Mouse (Mus musculus) forebrain, embryonic 10.5 days (tissue): ENCODE results near the gene Eif2b2. TPM values are rescaled to one million over a fixed set of nuclear protein-coding genes. Genes with fewer than 3 reads are reported as not detected.

Experiments
- DNase-seq: peaks from one replicate; pipeline ENCODE4 v3.0.0-alpha.2; 2017; ENCODE audit warnings: low spot score; ENCODE audit errors: extremely low spot score
- H3K27ac ChIP-seq: fragments of 300-500 bp; sonication (generic); 2 replicates; pipeline ENCODE4 v1.5.1; 2016; ENCODE audit warnings: mild to moderate bottlenecking
- H3K27me3 ChIP-seq: fragments of 300-500 bp; sonication (generic); 2 replicates; pipeline ENCODE4 v1.6.1; 2016; ENCODE audit warnings: mild to moderate bottlenecking; ENCODE audit not compliant: poor library complexity, severe bottlenecking
- H3K36me3 ChIP-seq: fragments of 300-500 bp; sonication (generic); replicated peaks from 2 replicates; pipeline ENCODE4 v1.6.1; 2016; ENCODE audit warnings: mild to moderate bottlenecking, moderate library complexity
- H3K4me1 ChIP-seq: fragments of 300-500 bp; sonication (generic); 2 replicates; pipeline ENCODE4 v1.6.1; 2016
- H3K4me3 ChIP-seq: fragments of 300-500 bp; sonication (generic); 2 replicates; pipeline ENCODE4 v1.5.1; 2016; ENCODE audit warnings: mild to moderate bottlenecking, moderate library complexity
- H3K9me3 ChIP-seq: fragments of 300-500 bp; sonication (generic); 2 replicates; pipeline ENCODE4 v1.6.1; 2016; ENCODE audit warnings: mild to moderate bottlenecking, moderate library complexity
- WGBS: fragments of 180-500 bp; shearing (Covaris S2); methylation state at CpG from one replicate; pipeline ENCODE4 v1.1.7; 2016; 5-methylcytosine and 5-hydroxymethylcytosine counted together
- polyA plus RNA-seq: library from polyadenylated mRNA; unstranded; fragments of >200 nt; fragmentation: Nextera tagmentation; extraction: Ambion mirVana; gene quantifications from 2 replicates; pipeline ENCODE4 v1.2.1, GENCODE M21; 2016

The Eif2b2 gene
- 123 and 129 TPM in 2 replicates for polyA plus RNA-seq

DNA sequence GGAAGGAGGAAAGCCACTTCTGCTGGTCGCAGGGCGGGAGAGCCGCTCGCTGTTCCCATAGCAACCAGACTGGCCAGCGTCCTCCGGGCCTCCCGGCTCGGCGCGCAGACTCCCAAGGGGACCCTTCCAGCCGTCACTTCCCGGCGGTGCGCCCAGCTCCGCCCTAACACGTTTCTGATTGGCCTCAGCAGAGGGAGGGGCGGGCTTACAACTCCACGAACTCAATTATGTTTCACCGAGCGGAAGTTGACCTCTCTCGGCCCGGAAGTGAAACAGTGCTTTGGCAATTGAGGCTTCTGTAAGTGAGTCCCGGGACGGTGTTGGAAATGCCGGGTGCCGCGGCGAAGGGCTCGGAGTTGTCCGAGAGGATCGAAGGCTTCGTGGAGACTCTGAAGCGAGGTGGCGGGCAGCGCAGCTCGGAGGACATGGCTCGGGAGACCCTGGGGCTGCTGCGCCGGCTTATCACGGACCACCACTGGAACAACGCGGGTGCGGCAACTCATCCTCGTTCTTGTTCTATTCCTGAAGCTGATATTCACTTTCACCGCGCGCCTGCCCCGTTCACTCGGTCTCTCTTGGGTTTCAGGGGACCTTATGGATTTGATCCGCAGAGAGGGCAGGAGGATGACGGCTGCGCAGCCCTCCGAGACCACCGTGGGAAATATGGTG is at the start of gene Eif2b2:
TSS of gene Eif2b2 (plus strand) at position 246 of the 669 bp plus-strand sequence.
- no peaks in the 10 kb centered on the region for H3K9me3 ChIP-seq
- under 1% methylated on average over 54 of the region's 54 CpGs for WGBS

DNA sequence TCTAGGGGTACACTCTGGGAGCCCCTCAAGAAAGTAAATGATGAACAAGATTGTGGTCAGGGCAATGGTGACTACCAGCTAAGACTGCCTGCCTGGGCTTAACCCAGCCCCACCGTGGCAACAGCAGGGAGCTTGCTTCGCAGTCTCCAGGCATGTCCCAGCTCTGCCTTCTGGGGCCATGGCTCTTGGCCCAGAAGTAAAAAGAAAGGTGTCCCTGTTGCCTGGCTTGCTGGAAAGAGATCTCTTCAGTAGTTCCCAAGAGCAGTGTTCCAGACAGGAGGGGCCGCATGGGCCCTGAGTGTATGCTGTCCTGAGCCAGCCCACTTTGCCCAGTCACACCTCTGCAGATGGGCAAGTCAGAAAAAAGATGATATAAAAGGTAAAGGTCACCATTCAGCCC is 49.4 kb upstream of the Eif2b2 start:
- DNase-seq: no peak
- no peaks in the 10 kb centered on the region for H3K36me3 ChIP-seq
- WGBS: 47% methylated on average over 3 of the region's 3 CpGs
- peak overlapping the region; percentile 38; the same call in 1 of the 2 replicates for H3K4me3 ChIP-seq
- no peak overlapping the region for H3K27ac ChIP-seq
- H3K27me3 ChIP-seq: peaks cover 30% of the 10 kb centered on the region
- no peaks in the 10 kb centered on the region for H3K9me3 ChIP-seq
- peaks cover 17% of the 10 kb centered on the region for H3K4me1 ChIP-seq

More for the DNA sequence above, at the start of gene Eif2b2:
- peak; percentile 99 for DNase-seq
- H3K4me1 ChIP-seq: peaks cover 27% of the 10 kb centered on the region
- H3K4me3 ChIP-seq: peak within 1 kb of the TSS; percentile 87
- H3K36me3 ChIP-seq: peaks cover 37% of the 10 kb centered on the region
- H3K27ac ChIP-seq: peak within 1 kb of the TSS; percentile 85
- no peaks in the 10 kb centered on the region for H3K27me3 ChIP-seq

DNA sequence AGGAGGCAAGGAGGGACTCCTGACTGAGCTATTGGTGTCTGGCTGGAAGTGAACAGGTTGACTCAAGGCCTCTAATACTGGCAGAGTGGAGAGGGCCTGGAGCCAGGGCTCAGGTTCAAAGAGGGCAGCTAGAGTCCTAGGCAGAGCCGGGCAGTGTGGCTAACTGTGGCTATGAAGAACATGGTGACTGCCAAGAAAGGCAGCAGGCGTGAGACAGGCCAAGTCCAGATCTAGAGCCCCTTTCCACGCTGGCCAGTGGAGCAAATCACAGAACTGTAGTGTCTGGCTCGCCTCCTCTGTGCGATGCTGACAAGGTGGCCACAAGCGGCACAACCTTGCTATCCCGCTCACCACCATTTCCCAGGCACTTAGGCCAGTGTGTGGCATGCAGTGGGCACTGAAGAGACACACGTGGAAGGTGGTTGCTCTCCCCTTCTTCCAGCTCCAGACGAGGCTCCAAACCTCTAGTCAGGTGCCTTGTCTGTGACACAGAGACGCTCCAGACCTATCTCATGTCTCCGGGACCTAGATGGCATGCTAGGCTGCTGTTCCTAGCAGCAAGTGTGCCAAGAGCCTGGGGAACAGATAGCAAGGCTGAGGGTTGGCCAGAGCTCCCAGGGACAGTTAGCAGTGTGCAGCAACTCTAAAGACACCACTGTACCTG is 48.9 kb upstream of the Eif2b2 start:
- peaks cover 35% of the 10 kb centered on the region for H3K27me3 ChIP-seq
- H3K4me1 ChIP-seq: peaks cover 23% of the 10 kb centered on the region
- no peak overlapping the region for H3K27ac ChIP-seq
- WGBS: 85% methylated on average over 11 of the region's 11 CpGs
- no peak overlapping the region for H3K4me3 ChIP-seq
- DNase-seq: no peak
- no peaks in the 10 kb centered on the region for H3K9me3 ChIP-seq
- H3K36me3 ChIP-seq: no peaks in the 10 kb centered on the region

DNA sequence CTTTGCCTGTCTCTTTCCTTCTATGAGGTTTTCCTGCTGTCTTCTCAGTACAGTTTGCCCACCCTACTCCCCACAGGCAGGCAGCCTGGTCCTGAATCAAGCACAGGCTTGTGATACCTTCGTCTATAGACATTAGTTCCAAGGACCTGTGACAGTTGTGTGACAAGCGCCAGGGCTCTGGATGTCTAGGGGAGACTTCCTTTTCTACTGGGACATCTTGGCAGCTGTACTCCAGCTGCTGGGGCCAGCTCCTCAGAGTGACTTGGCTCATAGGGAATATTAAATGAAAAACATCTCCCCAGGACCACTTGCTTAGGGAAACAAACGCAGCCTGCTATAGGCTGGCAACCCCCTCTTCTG is 48.4 kb upstream of the Eif2b2 start:
- peaks cover 40% of the 10 kb centered on the region for H3K27me3 ChIP-seq
- H3K4me1 ChIP-seq: peaks cover 28% of the 10 kb centered on the region
- H3K36me3 ChIP-seq: no peaks in the 10 kb centered on the region
- no peak for DNase-seq
- 86% methylated on average over 3 of the region's 3 CpGs for WGBS
- no peak overlapping the region for H3K27ac ChIP-seq
- no peak overlapping the region for H3K4me3 ChIP-seq
- H3K9me3 ChIP-seq: no peaks in the 10 kb centered on the region

DNA sequence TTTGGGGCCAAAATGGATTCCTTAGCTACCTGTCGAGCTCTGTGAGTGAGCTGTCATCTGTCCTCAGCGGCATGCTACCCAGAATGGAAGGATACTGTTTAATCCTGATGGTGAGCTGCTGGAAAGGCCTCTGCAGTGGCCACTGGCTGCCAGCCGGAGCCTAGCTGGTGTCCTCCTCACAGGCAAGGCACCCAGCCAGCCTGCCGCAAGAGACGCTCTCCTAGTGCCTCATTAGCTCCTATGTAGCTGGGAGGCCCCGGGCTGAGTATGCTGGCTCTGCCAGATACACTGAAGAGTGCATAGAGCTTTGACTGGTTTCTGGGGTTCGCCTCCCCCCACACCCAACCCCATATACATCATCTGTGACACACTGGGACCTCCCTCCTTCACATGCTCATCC is 45.3 kb upstream of the Eif2b2 start:
- Histone ChIP-seq H3K4me1 (peaks cover 53% of the 10 kb centered on the region), H3K36me3 (no peaks in the 10 kb centered on the region), H3K9me3 (no peaks in the 10 kb centered on the region), H3K27ac (no peak overlapping the region), H3K4me3 (no peak overlapping the region), H3K27me3 (peaks cover 66% of the 10 kb centered on the region)
- WGBS: 82% methylated on average over 7 of the region's 7 CpGs
- no peak for DNase-seq

DNA sequence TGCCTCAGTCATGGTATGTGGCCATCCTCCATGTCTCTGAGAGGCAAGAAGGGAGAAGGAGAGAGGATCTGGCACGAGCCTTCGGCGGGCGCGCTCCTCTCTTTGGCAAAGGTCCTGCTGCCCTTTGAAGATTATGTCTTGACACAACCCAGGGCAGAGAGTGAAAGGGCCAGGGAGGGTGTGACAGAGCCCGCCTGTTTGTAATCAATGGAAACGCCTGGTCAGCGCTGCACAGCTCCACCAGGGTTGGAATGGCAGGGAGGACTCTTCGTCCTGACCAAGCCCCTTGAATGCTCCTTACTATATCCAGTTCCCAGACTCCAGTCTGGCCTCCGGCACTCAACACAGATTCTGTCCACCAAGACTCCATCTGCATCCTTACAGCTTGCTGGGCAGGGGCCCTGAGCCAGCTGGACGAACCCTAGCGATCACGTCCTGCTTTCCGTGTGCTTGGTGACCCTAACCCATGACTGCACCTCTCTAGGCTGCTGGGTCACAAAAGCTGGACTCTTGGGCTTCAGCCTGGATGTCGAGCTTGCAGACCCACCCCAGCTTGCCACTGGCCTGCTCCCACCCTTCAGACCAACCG is 44.1 kb upstream of the Eif2b2 start:
- H3K4me3 ChIP-seq: peak overlapping the region; percentile 49; the same call in 1 of the 2 replicates
- peak overlapping the region; percentile 63 for H3K27ac ChIP-seq
- no peaks in the 10 kb centered on the region for H3K36me3 ChIP-seq
- peaks cover 43% of the 10 kb centered on the region for H3K4me1 ChIP-seq
- H3K27me3 ChIP-seq: peaks cover 74% of the 10 kb centered on the region
- DNase-seq: no peak
- WGBS: 44% methylated on average over 16 of the region's 16 CpGs
- H3K9me3 ChIP-seq: no peaks in the 10 kb centered on the region

DNA sequence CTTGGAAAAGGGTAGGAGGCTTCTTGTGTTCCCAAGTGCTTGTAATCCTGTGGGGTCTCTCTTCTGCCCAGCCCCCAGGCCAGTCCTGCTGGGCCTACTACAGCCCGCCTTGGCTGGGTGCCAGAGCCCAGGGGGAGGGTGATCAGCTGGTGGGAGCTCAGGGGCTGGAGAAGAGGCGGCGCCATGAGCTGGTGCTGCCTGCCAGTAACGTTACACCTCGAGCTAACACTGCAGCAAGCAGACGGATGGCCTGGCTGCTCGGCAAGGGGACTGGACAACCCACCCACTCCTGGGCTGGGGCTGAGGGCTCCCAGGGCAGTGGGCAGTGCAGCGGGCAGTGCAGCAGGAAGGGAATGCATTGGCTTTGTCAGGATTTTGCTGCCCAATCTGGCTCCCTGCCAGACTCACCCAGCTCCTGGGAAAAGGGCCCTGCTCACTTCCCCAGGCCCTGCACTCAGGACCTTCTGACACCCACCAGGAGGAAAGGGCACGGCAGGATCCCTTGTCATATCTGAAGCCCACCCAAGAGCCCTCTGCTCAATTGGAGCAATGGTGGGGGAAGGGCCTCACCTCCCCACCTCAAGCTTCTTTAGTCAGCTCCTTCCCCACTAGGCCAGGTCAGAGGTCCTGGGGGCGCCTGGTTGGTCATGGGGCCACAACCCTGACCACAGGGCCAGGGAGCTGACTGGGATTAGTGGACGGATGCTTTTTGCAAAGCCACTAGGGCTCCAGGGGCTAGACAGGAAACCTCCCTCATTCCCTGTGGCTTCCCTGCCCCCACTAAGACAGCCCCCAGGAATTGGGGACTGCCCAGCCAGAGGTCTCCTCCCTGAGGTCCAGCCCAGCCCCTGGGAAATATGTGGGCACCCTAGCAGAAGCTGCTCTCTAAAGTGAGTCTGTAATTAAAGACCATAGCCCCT is 43.1 kb upstream of the Eif2b2 start:
- Histone ChIP-seq H3K4me3 (peak overlapping the region; percentile 49), H3K36me3 (no peaks in the 10 kb centered on the region), H3K27ac (peak overlapping the region; percentile 63), H3K9me3 (no peaks in the 10 kb centered on the region), H3K4me1 (peaks cover 43% of the 10 kb centered on the region), H3K27me3 (peaks cover 74% of the 10 kb centered on the region)
- WGBS: 11% methylated on average over 11 of the region's 11 CpGs
- DNase-seq: peak; percentile 35

DNA sequence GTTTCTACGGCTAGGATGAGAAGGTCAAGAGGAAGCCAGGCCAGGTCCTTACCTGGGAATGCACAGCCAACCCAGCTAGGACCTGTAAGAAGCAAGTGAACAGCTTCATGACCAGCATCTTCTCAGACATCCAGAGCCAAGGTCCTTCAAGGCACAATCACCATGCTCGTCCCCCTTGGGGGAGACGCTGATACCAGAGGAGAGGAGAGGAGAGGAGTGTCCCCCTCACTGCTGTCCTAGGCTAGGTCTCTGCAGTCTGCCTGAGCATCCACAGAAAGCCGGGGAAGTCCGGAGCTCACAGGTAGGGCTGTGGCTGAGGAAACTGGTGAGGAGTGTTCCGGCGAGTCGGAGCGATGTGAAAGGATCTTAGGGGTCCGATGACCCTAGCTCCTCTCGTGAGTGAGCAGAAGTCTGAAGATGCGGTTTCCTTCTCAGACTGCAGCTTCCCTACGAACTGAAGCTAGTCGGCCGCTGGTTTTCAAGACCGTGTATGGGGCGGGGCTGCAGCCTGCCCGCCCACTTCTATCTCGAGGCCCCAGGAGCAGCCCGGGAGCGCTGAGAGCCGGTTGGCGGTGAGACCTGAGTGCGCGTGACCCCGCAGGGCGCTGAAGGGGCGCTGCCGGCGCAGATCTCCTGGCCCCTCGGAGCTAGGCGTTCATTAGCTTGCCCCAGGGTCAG is 42.3 kb upstream of the Eif2b2 start:
- peaks cover 82% of the 10 kb centered on the region for H3K27me3 ChIP-seq
- peaks cover 50% of the 10 kb centered on the region for H3K4me1 ChIP-seq
- peak; percentile 37 for DNase-seq
- WGBS: 3% methylated on average over 32 of the region's 32 CpGs
- no peaks in the 10 kb centered on the region for H3K9me3 ChIP-seq
- peak overlapping the region; percentile 60 for H3K27ac ChIP-seq
- H3K36me3 ChIP-seq: no peaks in the 10 kb centered on the region
- H3K4me3 ChIP-seq: peak overlapping the region; percentile 49

DNA sequence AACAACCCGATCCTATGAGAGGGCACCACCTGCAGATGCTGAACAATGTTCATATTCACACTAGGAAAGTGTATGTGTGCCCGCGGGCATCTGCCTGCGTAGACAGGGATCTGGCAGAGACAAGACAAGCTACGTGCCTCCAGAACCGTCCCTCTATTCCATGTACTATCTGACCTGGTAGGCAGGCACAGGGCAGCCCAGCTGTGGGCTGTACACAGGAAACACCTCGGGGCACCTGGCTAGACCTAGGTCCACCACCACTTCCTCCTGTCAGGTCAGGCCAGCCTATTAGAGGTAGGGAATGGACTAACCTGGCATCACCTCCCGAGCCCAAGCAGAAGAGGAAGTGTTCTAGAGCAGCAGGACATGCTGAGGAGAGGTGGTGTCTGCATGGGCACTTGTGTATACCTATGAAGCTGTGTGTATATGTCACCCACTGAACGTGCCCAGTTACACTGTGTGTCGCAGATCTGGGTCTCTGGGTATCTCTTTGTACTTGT is 41.5 kb upstream of the Eif2b2 start, which contains the start of gene Pgf:
TSS of gene Pgf (minus strand) at position 51 of the 500 bp plus-strand sequence.
- WGBS: 76% methylated on average over 10 of the region's 10 CpGs
- no peak for DNase-seq
- H3K9me3 ChIP-seq: no peaks in the 10 kb centered on the region
- H3K36me3 ChIP-seq: no peaks in the 10 kb centered on the region
- H3K27me3 ChIP-seq: peaks cover 90% of the 10 kb centered on the region
- peaks cover 58% of the 10 kb centered on the region for H3K4me1 ChIP-seq
- peak within 1 kb of the TSS; percentile 63 for H3K27ac ChIP-seq
- H3K4me3 ChIP-seq: peak within 1 kb of the TSS; percentile 49

DNA sequence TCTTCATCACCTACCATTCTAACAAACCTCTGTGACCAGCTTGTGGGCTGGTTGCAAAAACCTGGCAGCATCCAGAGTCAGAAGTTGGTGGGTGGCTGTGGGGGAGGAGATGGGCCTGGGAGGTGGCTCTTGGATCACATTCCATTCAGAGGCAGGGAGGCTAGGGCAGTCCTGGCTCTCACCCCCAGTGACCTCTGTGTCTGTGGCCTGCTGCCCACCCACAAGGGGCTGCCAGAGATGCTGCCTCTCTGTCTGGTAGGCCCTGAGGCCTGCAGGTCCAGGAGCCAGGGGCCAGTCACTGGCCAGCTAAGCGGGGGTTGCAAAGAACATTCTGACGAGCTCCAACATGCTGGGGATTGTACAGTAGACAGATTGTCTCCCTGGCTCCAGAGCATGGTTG is 41.0 kb upstream of the Eif2b2 start:
- H3K4me1 ChIP-seq: peaks cover 62% of the 10 kb centered on the region
- H3K36me3 ChIP-seq: no peaks in the 10 kb centered on the region
- no peaks in the 10 kb centered on the region for H3K9me3 ChIP-seq

DNA sequence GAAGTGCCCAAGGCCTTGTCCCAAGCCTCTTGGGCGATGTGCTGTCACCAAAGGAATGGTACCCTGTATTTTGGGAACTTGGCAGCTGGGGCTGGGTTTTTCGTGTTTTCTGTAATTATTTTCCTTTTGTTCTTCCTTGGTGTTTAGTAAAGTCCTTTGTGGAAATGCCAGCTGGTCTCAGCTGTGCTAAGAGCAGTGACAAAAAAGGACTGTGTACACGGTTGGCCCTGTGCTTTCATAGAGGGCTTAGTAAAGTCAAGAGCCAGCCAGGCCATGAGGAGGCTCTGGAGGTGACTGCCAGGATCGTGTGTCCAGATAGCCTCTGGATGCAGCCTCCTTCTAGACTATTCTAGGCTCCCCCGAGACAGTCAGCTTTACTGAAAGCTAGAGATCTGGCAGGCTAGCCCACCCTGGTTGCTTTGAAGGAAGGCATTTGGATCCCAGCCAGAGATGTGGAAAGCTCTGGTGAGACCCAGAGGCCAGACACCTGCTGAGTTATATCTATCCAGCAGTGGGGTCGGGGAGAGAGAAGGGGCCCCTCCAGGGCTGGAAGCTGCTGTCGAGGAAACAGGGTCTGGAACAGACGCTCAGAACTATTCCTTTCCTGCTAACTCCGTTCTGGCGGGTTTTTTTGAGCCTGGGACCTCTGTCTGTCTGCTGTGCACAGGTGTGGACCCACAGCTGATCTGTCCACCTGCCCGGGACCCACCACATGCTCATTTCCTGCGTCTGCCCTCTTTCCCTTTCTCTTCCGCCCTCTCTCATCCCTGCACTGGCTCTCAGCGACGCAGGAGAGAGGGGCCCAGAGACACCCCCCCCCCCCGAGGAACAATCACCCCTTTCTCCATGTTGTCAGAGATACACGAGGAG is 37.6 kb upstream of the Eif2b2 start:
- no peak overlapping the region for H3K27ac ChIP-seq
- H3K36me3 ChIP-seq: no peaks in the 10 kb centered on the region
- no peak overlapping the region for H3K4me3 ChIP-seq
- peaks cover 44% of the 10 kb centered on the region for H3K4me1 ChIP-seq
- H3K9me3 ChIP-seq: no peaks in the 10 kb centered on the region
- H3K27me3 ChIP-seq: peaks cover 74% of the 10 kb centered on the region
- no peak for DNase-seq
- WGBS: 46% methylated on average over 17 of the region's 17 CpGs

More for the DNA sequence above, 41.0 kb upstream of the Eif2b2 start:
- Histone ChIP-seq H3K27ac (no peak overlapping the region), H3K27me3 (peaks cover 95% of the 10 kb centered on the region), H3K4me3 (no peak overlapping the region)
- 70% methylated on average over 2 of the region's 2 CpGs for WGBS
- no peak for DNase-seq
